Mouse (Mus musculus) liver, adult 10 weeks (tissue): ENCODE measurements around the gene Ndufb11. TPM values are rescaled to one million over a fixed set of nuclear protein-coding genes. Genes with fewer than 3 reads are reported as not detected.

Source experiments
- polyA plus RNA-seq: library from polyadenylated mRNA; stranded (reverse); fragments of 350-450 nt; fragmentation: Illumina TruSeq; extraction: RNeasy Lipid Tissue Mini Kit (QIAGEN cat#74804); gene quantifications from one replicate; pipeline ENCODE4 v1.2.3, GENCODE M21; 2014; ENCODE audit warnings: low read depth, low replicate concordance

Ndufb11 gene
- 62.3 TPM for polyA plus RNA-seq

DNA sequence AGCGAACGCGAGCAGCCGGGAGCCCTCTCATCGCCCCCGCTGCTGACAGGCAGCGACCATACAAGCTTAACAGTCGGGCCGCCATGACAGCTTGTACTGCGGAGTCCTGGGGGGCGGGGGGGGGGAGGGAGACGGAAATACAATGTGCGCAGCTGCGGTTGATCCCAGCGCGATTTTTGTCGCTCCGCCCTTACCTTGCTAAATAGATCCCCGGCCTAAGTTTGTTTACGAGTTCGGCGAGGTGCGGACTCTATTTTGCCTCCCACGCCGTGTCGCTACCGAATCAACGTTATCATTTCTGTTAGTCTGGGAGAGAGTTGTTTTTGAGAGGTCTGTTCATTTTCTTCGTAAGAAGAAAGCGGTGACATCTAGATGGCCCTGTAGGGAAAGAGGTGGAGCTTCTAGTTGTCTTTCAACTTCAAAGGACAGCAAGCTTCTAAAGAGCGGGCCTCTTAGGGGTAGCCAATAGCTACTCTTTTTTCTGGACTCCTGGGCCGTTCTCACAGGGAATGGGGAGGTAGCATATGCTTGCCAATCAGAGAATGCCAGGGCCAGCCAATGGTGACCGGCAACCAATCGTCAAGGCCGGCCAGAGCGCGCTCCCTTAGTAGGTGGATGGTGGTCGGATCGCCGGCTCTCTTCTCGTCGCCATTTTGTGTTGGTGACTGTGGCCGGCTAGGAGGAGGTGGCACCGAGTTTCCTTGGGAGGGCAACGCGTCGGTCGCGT lies at the start of gene Ndufb11, which contains the start of gene Rbm10:
Ndufb11 (minus strand) TSS at position 444 of the 727 bp plus-strand sequence.
Rbm10 (plus strand) TSS at position 328 of the 727 bp plus-strand sequence.

DNA sequence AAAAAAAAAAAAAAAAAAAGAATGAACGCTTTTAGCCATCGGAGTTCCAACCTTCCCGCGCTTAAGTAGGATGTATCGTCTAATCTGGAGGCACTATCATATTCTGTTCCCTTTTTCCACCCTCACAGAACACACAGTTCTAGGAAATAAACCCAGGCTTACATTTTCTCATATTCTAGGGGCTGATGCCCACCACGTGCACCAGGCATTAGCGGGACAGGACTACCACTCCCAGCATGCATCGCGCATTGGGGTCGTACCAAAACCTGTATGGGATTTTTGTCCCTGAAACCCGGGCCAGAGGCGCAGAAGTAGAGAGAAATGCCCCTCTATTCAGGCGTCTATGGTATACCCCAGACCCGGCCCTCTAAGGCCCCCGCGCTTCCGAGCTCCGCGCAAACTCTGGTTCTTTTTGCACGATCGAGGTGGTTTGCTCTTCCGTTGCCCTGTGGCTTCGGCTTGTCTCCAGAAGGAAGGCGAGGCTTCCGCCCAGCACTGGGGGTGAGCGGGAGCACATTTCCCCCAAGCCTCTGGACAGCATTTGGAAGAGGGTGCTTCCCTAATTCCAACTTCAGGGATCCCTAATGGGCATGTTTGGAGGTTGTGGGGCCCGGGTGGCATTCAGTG lies 40.7 kb upstream of the Ndufb11 start, which contains the start of gene Uba1:
Uba1 (plus strand) TSS at position 301 of the 627 bp plus-strand sequence.

Other genes with a start within 250 kb of the Ndufb11 start
- gene Jade3, start 191.9 kb downstream of the Ndufb11 start, polyA plus RNA-seq: 4.2 TPM
- 4,203 TPM for gene Rgn, start 67.8 kb downstream of the Ndufb11 start, polyA plus RNA-seq
- gene Rbm10, start 116 bp downstream of the Ndufb11 start, polyA plus RNA-seq: 4.8 TPM
- 70.6 TPM for gene Uba1, start 40.7 kb upstream of the Ndufb11 start, polyA plus RNA-seq
- 7.8 TPM for gene Cdk16, start 70.3 kb upstream of the Ndufb11 start, polyA plus RNA-seq
- gene Usp11, start 86.3 kb upstream of the Ndufb11 start, polyA plus RNA-seq: 0.32 TPM
- 32.1 TPM for gene Araf, start 180.2 kb upstream of the Ndufb11 start, polyA plus RNA-seq